Mouse (Mus musculus) liver, embryonic 13.5 days (tissue): ENCODE results near the gene Ptpdc1. TPM values are rescaled to one million over a fixed set of nuclear protein-coding genes. Genes with fewer than 3 reads are reported as not detected.

Experiments
- ATAC-seq: fragments of 200-750 bp; cut with Nextera tagmentation; 2 replicates; pipeline ENCODE4 v1.8.0; 2017; ENCODE audit warnings: low read depth, mild to moderate bottlenecking, moderate number of reproducible peaks, moderate library complexity
- DNase-seq: peaks from one replicate; pipeline ENCODE4 v3.0.0; 2022
- H3K27ac ChIP-seq: fragments of 300-500 bp; sonication (generic); 2 replicates; pipeline ENCODE4 v1.5.1; 2015; ENCODE audit warnings: moderate library complexity, mild to moderate bottlenecking, inconsistent platforms
- H3K27me3 ChIP-seq: fragments of 300-500 bp; sonication (generic); 2 replicates; pipeline ENCODE4 v1.6.1; 2015; ENCODE audit warnings: mild to moderate bottlenecking, inconsistent platforms
- H3K36me3 ChIP-seq: fragments of 300-500 bp; sonication (generic); 2 replicates; pipeline ENCODE4 v1.6.1; 2015; ENCODE audit warnings: mild to moderate bottlenecking, inconsistent platforms
- H3K4me1 ChIP-seq: fragments of 300-500 bp; sonication (generic); replicated peaks from 2 replicates; pipeline ENCODE4 v1.6.1; 2015; ENCODE audit warnings: inconsistent platforms
- H3K4me2 ChIP-seq: fragments of 300-500 bp; sonication (generic); 2 replicates; pipeline ENCODE4 v1.6.1; 2015; ENCODE audit warnings: inconsistent platforms, mild to moderate bottlenecking, moderate library complexity
- H3K4me3 ChIP-seq: fragments of 300-500 bp; sonication (generic); replicated peaks from 2 replicates; pipeline ENCODE4 v1.5.1; 2015; ENCODE audit warnings: mild to moderate bottlenecking, inconsistent platforms
- H3K9ac ChIP-seq: fragments of 300-500 bp; sonication (generic); 2 replicates; pipeline ENCODE4 v1.6.1; 2015; ENCODE audit warnings: mild to moderate bottlenecking, inconsistent platforms
- H3K9me3 ChIP-seq: fragments of 300-500 bp; sonication (generic); replicated peaks from 2 replicates; pipeline ENCODE4 v1.6.1; 2016; ENCODE audit warnings: inconsistent platforms
- WGBS: fragments of 180-500 bp; shearing (Covaris S2); methylation state at CpG from one replicate; pipeline ENCODE4 v1.1.7; 2015; ENCODE audit not compliant: insufficient replicate concordance; 5-methylcytosine and 5-hydroxymethylcytosine counted together
- polyA plus RNA-seq: library from polyadenylated mRNA; unstranded; fragments of >200 nt; fragmentation: Nextera tagmentation; extraction: Ambion mirVana; gene quantifications from 2 replicates; pipeline ENCODE4 v1.2.1, GENCODE M21; 2015

Ptpdc1 gene
- polyA plus RNA-seq, 1 experiment from 2014 or later = 0.53 TPM

GRCm38 (mm10) chr13:48582688-48583379 lies 42.6 kb downstream of the Ptpdc1 start:
- H3K4me2 ChIP-seq = no peak overlapping the region
- no peaks in the 10 kb centered on the region for H3K4me1 ChIP-seq
- H3K9ac ChIP-seq = no peak overlapping the region
- DNase-seq (no peak), ATAC-seq (no peak)
- H3K27ac ChIP-seq = no peak overlapping the region
- H3K9me3 ChIP-seq = no peaks in the 10 kb centered on the region
- WGBS = 52% methylated on average over 10 of the region's 10 CpGs
- no peak overlapping the region for H3K4me3 ChIP-seq
- no peaks in the 10 kb centered on the region for H3K36me3 ChIP-seq
- H3K27me3 ChIP-seq = no peaks in the 10 kb centered on the region

GRCm38 (mm10) chr13:48578616-48579015 lies 46.8 kb downstream of the Ptpdc1 start:
- Histone ChIP-seq H3K36me3 (no peaks in the 10 kb centered on the region), H3K27me3 (no peaks in the 10 kb centered on the region), H3K4me3 (no peak overlapping the region), H3K27ac (no peak overlapping the region), H3K4me2 (no peak overlapping the region), H3K9me3 (no peaks in the 10 kb centered on the region), H3K4me1 (no peaks in the 10 kb centered on the region), H3K9ac (no peak overlapping the region)
- ATAC-seq (no peak), DNase-seq (no peak)
- WGBS = 53% methylated on average over 4 of the region's 4 CpGs

GRCm38 (mm10) chr13:48577836-48578235 lies 47.6 kb downstream of the Ptpdc1 start:
- Histone ChIP-seq H3K9me3 (no peaks in the 10 kb centered on the region), H3K36me3 (no peaks in the 10 kb centered on the region), H3K27me3 (no peaks in the 10 kb centered on the region), H3K27ac (no peak overlapping the region), H3K4me3 (no peak overlapping the region), H3K4me1 (no peaks in the 10 kb centered on the region), H3K9ac (no peak overlapping the region), H3K4me2 (no peak overlapping the region)
- DNase-seq = no peak
- WGBS = 53% methylated on average over 11 of the region's 11 CpGs
- no peak for ATAC-seq

- no peak overlapping the region for H3K4me2 ChIP-seq
- no peaks in the 10 kb centered on the region for H3K36me3 ChIP-seq
- no peak overlapping the region for H3K9ac ChIP-seq
- H3K4me3 ChIP-seq = no peak overlapping the region
- H3K4me1 ChIP-seq = no peaks in the 10 kb centered on the region
- no peak for DNase-seq
- no peak overlapping the region for H3K27ac ChIP-seq
- ATAC-seq = no peak
- no peaks in the 10 kb centered on the region for H3K27me3 ChIP-seq
- WGBS = 63% methylated on average over 6 of the region's 6 CpGs
- no peaks in the 10 kb centered on the region for H3K9me3 ChIP-seq
Measured at GRCm38 (mm10) chr13:48577007-48577406, 48.5 kb downstream of the Ptpdc1 start.

- Histone ChIP-seq H3K27me3 (no peaks in the 10 kb centered on the region), H3K4me2 (no peak overlapping the region), H3K36me3 (no peaks in the 10 kb centered on the region), H3K9me3 (no peaks in the 10 kb centered on the region), H3K4me3 (no peak overlapping the region), H3K9ac (no peak overlapping the region), H3K4me1 (no peaks in the 10 kb centered on the region), H3K27ac (no peak overlapping the region)
- DNase-seq (no peak), ATAC-seq (no peak)
- WGBS = 57% methylated on average over 6 of the region's 6 CpGs
Measured at GRCm38 (mm10) chr13:48574718-48575117, 50.7 kb downstream of the Ptpdc1 start.

GRCm38 (mm10) chr13:48573525-48574355 lies 51.7 kb downstream of the Ptpdc1 start:
- Histone ChIP-seq H3K36me3 (no peaks in the 10 kb centered on the region), H3K9me3 (no peaks in the 10 kb centered on the region), H3K4me1 (no peaks in the 10 kb centered on the region), H3K27ac (no peak overlapping the region), H3K9ac (no peak overlapping the region), H3K4me2 (no peak overlapping the region), H3K27me3 (no peaks in the 10 kb centered on the region), H3K4me3 (no peak overlapping the region)
- DNase-seq = no peak
- ATAC-seq = no peak
- 45% methylated on average over 19 of the region's 19 CpGs for whole genome bisulfite sequencing

- Histone ChIP-seq H3K27me3 (no peaks in the 10 kb centered on the region), H3K9ac (no peak overlapping the region), H3K36me3 (no peaks in the 10 kb centered on the region), H3K27ac (no peak overlapping the region), H3K4me1 (no peaks in the 10 kb centered on the region), H3K9me3 (no peaks in the 10 kb centered on the region), H3K4me3 (no peak overlapping the region), H3K4me2 (no peak overlapping the region)
- no peak for ATAC-seq
- 26% methylated on average over 1 of the region's 1 CpGs for WGBS
- DNase-seq = peak; percentile 24
Measured at GRCm38 (mm10) chr13:48572127-48572526, 53.3 kb downstream of the Ptpdc1 start.

- no peaks in the 10 kb centered on the region for H3K36me3 ChIP-seq
- no peaks in the 10 kb centered on the region for H3K9me3 ChIP-seq
- ATAC-seq (no peak), DNase-seq (no peak)
- H3K27ac ChIP-seq = no peak overlapping the region
- H3K4me3 ChIP-seq = no peak overlapping the region
- no peak overlapping the region for H3K4me2 ChIP-seq
- WGBS = 51% methylated on average over 5 of the region's 5 CpGs
- no peaks in the 10 kb centered on the region for H3K27me3 ChIP-seq
- H3K9ac ChIP-seq = no peak overlapping the region
- H3K4me1 ChIP-seq = no peaks in the 10 kb centered on the region
Measured at GRCm38 (mm10) chr13:48571298-48571697, 54.2 kb downstream of the Ptpdc1 start.

GRCm38 (mm10) chr13:48569576-48570132 lies 55.8 kb downstream of the Ptpdc1 start:
- H3K9ac ChIP-seq = no peak overlapping the region
- no peak overlapping the region for H3K4me2 ChIP-seq
- H3K4me3 ChIP-seq = no peak overlapping the region
- H3K36me3 ChIP-seq = no peaks in the 10 kb centered on the region
- no peaks in the 10 kb centered on the region for H3K9me3 ChIP-seq
- DNase-seq (no peak), ATAC-seq (no peak)
- H3K4me1 ChIP-seq = no peaks in the 10 kb centered on the region
- H3K27ac ChIP-seq = no peak overlapping the region
- H3K27me3 ChIP-seq = no peaks in the 10 kb centered on the region
- 59% methylated on average over 5 of the region's 5 CpGs for WGBS

- no peaks in the 10 kb centered on the region for H3K27me3 ChIP-seq
- DNase-seq (no peak), ATAC-seq (no peak)
- no peak overlapping the region for H3K4me3 ChIP-seq
- no peak overlapping the region for H3K27ac ChIP-seq
- H3K4me1 ChIP-seq = no peaks in the 10 kb centered on the region
- no peak overlapping the region for H3K9ac ChIP-seq
- no peak overlapping the region for H3K4me2 ChIP-seq
- H3K36me3 ChIP-seq = no peaks in the 10 kb centered on the region
- H3K9me3 ChIP-seq = no peaks in the 10 kb centered on the region
- 67% methylated on average over 3 of the region's 3 CpGs for WGBS
Measured at GRCm38 (mm10) chr13:48567646-48568045, 57.8 kb downstream of the Ptpdc1 start.

GRCm38 (mm10) chr13:48566116-48566935 lies 59.1 kb downstream of the Ptpdc1 start:
- Histone ChIP-seq H3K4me3 (no peak overlapping the region), H3K27me3 (no peaks in the 10 kb centered on the region), H3K9me3 (no peaks in the 10 kb centered on the region), H3K4me2 (no peak overlapping the region), H3K36me3 (no peaks in the 10 kb centered on the region), H3K9ac (no peak overlapping the region), H3K4me1 (no peaks in the 10 kb centered on the region), H3K27ac (peak overlapping the region; percentile 34; the same call in 1 of the 2 replicates)
- ATAC-seq = no peak; the same call in 1 of the 2 replicates
- no peak for DNase-seq
- WGBS = 49% methylated on average over 13 of the region's 13 CpGs
